Mouse (Mus musculus): ENCODE measurements at regions not wholly inside any gene's neighbourhood (a gene's known extent, or its start where the extent isn't known, plus 50 kb on each side); places are given as distances from the start of the nearest gene placed in this dataset.

GRCm38 (mm10) chr10:9013549-9013925 lies 127.7 kb upstream of the Sash1 start:
- Histone ChIP-seq H3K9me3 (replicated peaks; ENCODE audit: low read length) (no peaks in the 10 kb centered on the region), H3K4me2 (ENCODE audit: low read length) (no peak overlapping the region), H3K9ac (ENCODE audit: low read depth, low read length) (no peak overlapping the region), H3K4me1 (replicated peaks; ENCODE audit: insufficient read depth, low read length) (no peaks in the 10 kb centered on the region), H3K36me3 (ENCODE audit: insufficient read depth, low read length) (no peaks in the 10 kb centered on the region), H3K27ac (no peak overlapping the region), H3K27me3 (ENCODE audit: insufficient read depth, low read length) (no peaks in the 10 kb centered on the region), H3K4me3 (replicated peaks; ENCODE audit: low read depth, low read length) (no peak overlapping the region)
- WGBS, result 67% methylated on average over 3 of the region's 3 CpGs
- ATAC-seq (replicated peaks; ENCODE audit: low FRiP score, low read depth) (no peak), DNase-seq (ENCODE audit: low spot score) (no peak)
- TF ChIP-seq CTCF (IDR thresholded peaks at IDR 0.05; ENCODE audit: low read depth), result no peak

- H3K4me1 ChIP-seq (replicated peaks; ENCODE audit: insufficient read depth, low read length), result no peaks in the 10 kb centered on the region
- peak; percentile 78 for DNase-seq (ENCODE audit: low spot score)
- H3K27ac ChIP-seq, result no peak overlapping the region
- H3K4me3 ChIP-seq (replicated peaks; ENCODE audit: low read depth, low read length), result no peak overlapping the region
- H3K27me3 ChIP-seq (ENCODE audit: insufficient read depth, low read length), result no peaks in the 10 kb centered on the region
- no peaks in the 10 kb centered on the region for H3K9me3 ChIP-seq (replicated peaks; ENCODE audit: low read length)
- TF ChIP-seq CTCF (IDR thresholded peaks at IDR 0.05; ENCODE audit: low read depth), result peak; percentile 88
- H3K4me2 ChIP-seq (ENCODE audit: low read length), result no peak overlapping the region
- H3K9ac ChIP-seq (ENCODE audit: low read depth, low read length), result no peak overlapping the region
- 42% methylated on average over 5 of the region's 5 CpGs for WGBS
- ATAC-seq (replicated peaks; ENCODE audit: low FRiP score, low read depth), result no peak; the same call in 1 of the 2 replicates
- no peaks in the 10 kb centered on the region for H3K36me3 ChIP-seq (ENCODE audit: insufficient read depth, low read length)
These were observed 127.1 kb upstream of the Sash1 start for GRCm38 (mm10) chr10:9012829-9013548.

GRCm38 (mm10) chr10:9011906-9012305 lies 126.0 kb upstream of the Sash1 start:
- Histone ChIP-seq H3K27ac (no peak overlapping the region), H3K36me3 (ENCODE audit: insufficient read depth, low read length) (no peaks in the 10 kb centered on the region), H3K9me3 (replicated peaks; ENCODE audit: low read length) (no peaks in the 10 kb centered on the region), H3K4me1 (replicated peaks; ENCODE audit: insufficient read depth, low read length) (no peaks in the 10 kb centered on the region), H3K4me3 (replicated peaks; ENCODE audit: low read depth, low read length) (no peak overlapping the region), H3K9ac (ENCODE audit: low read depth, low read length) (no peak overlapping the region), H3K4me2 (ENCODE audit: low read length) (no peak overlapping the region), H3K27me3 (ENCODE audit: insufficient read depth, low read length) (no peaks in the 10 kb centered on the region)
- 73% methylated on average over 2 of the region's 2 CpGs for WGBS
- DNase-seq (ENCODE audit: low spot score) (no peak), ATAC-seq (replicated peaks; ENCODE audit: low FRiP score, low read depth) (no peak)
- TF ChIP-seq CTCF (IDR thresholded peaks at IDR 0.05; ENCODE audit: low read depth), result no peak

GRCm38 (mm10) chr10:9010191-9010590 lies 124.3 kb upstream of the Sash1 start:
- H3K4me2 ChIP-seq (ENCODE audit: low read length), result no peak overlapping the region
- 79% methylated on average over 13 of the region's 13 CpGs for WGBS
- H3K27me3 ChIP-seq (ENCODE audit: insufficient read depth, low read length), result no peaks in the 10 kb centered on the region
- H3K4me1 ChIP-seq (replicated peaks; ENCODE audit: insufficient read depth, low read length), result no peaks in the 10 kb centered on the region
- H3K27ac ChIP-seq, result no peak overlapping the region
- H3K4me3 ChIP-seq (replicated peaks; ENCODE audit: low read depth, low read length), result no peak overlapping the region
- ATAC-seq (replicated peaks; ENCODE audit: low FRiP score, low read depth) (no peak), DNase-seq (ENCODE audit: low spot score) (no peak)
- H3K36me3 ChIP-seq (ENCODE audit: insufficient read depth, low read length), result no peaks in the 10 kb centered on the region
- no peak for TF ChIP-seq CTCF (IDR thresholded peaks at IDR 0.05; ENCODE audit: low read depth)
- H3K9me3 ChIP-seq (replicated peaks; ENCODE audit: low read length), result no peaks in the 10 kb centered on the region
- no peak overlapping the region for H3K9ac ChIP-seq (ENCODE audit: low read depth, low read length)

GRCm38 (mm10) chr10:9005140-9005909 lies 119.5 kb upstream of the Sash1 start:
- H3K27ac ChIP-seq, result no peak overlapping the region
- no peaks in the 10 kb centered on the region for H3K9me3 ChIP-seq (replicated peaks; ENCODE audit: low read length)
- no peaks in the 10 kb centered on the region for H3K36me3 ChIP-seq (ENCODE audit: insufficient read depth, low read length)
- no peaks in the 10 kb centered on the region for H3K4me1 ChIP-seq (replicated peaks; ENCODE audit: insufficient read depth, low read length)
- WGBS, result 46% methylated on average over 10 of the region's 10 CpGs
- no peak overlapping the region for H3K9ac ChIP-seq (ENCODE audit: low read depth, low read length)
- no peak overlapping the region for H3K4me2 ChIP-seq (ENCODE audit: low read length)
- DNase-seq (ENCODE audit: low spot score) (peak; percentile 37), ATAC-seq (replicated peaks; ENCODE audit: low FRiP score, low read depth) (peak; percentile 68)
- H3K4me3 ChIP-seq (replicated peaks; ENCODE audit: low read depth, low read length), result no peak overlapping the region
- no peak for TF ChIP-seq CTCF (IDR thresholded peaks at IDR 0.05; ENCODE audit: low read depth)
- H3K27me3 ChIP-seq (ENCODE audit: insufficient read depth, low read length), result no peaks in the 10 kb centered on the region

GRCm38 (mm10) chr10:9002261-9002660 lies 116.4 kb upstream of the Sash1 start:
- no peaks in the 10 kb centered on the region for H3K36me3 ChIP-seq (ENCODE audit: insufficient read depth, low read length)
- no peak overlapping the region for H3K27ac ChIP-seq
- WGBS, result 46% methylated on average over 5 of the region's 5 CpGs
- ATAC-seq (replicated peaks; ENCODE audit: low FRiP score, low read depth), result no peak
- peak; percentile 79 for DNase-seq (ENCODE audit: low spot score)
- no peak overlapping the region for H3K4me3 ChIP-seq (replicated peaks; ENCODE audit: low read depth, low read length)
- H3K4me2 ChIP-seq (ENCODE audit: low read length), result no peak overlapping the region
- no peaks in the 10 kb centered on the region for H3K9me3 ChIP-seq (replicated peaks; ENCODE audit: low read length)
- TF ChIP-seq CTCF (IDR thresholded peaks at IDR 0.05; ENCODE audit: low read depth), result no peak
- H3K4me1 ChIP-seq (replicated peaks; ENCODE audit: insufficient read depth, low read length), result no peaks in the 10 kb centered on the region
- H3K27me3 ChIP-seq (ENCODE audit: insufficient read depth, low read length), result no peaks in the 10 kb centered on the region
- H3K9ac ChIP-seq (ENCODE audit: low read depth, low read length), result no peak overlapping the region
